Mouse (Mus musculus): Measurements from ENCODE around the gene Git2. TPM values are rescaled to one million over a fixed set of nuclear protein-coding genes. Genes with fewer than 3 reads are reported as not detected.
A peak's percentile ranks its signal among the peaks of the same experiment; 100 is the strongest.

Gene Git2
- total and polyA plus RNA-seq, 2 experiments from 2014 or later, result 33.8 to 41.8 TPM

DNA sequence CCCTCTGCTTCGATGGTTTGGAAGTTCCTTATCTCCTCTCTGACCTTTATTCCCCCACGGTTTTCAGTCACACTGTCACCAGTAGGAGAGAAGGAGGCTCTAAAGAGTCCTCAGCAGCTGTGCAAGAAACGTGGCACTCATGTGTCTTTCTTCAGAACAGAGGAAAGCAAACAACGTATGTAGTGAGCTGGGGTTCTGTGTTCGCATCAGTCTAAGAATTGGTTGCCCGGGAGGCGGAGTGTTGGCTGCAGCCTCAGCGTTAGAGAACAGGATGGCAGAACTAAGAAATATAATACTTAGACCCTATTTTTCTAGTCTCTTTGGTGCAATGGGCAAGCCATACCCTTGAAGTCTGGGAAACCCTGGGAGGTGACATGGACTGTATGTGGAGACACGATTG is 7.7 kb upstream of the Git2 start:
- Histone ChIP-seq H3K9me3 (ENCODE audit: low read length) (no peaks in the 10 kb centered on the region), H3K4me2 (ENCODE audit: low read depth, low read length, poor library complexity, severe bottlenecking) (no peak overlapping the region), H3K9ac (replicated peaks; ENCODE audit: low read length, poor library complexity, severe bottlenecking) (no peak overlapping the region), H3K4me3 (ENCODE audit: low read depth, low read length) (no peak overlapping the region), H3K27me3 (ENCODE audit: insufficient read depth, low read length) (no peaks in the 10 kb centered on the region), H3K27ac (ENCODE audit: low read depth, low read length) (no peak overlapping the region), H3K36me3 (ENCODE audit: insufficient read depth, low read length) (peaks cover 22% of the 10 kb centered on the region), H3K4me1 (ENCODE audit: insufficient read depth, low read length) (no peaks in the 10 kb centered on the region; the same call in 1 of the 2 replicates)
- ATAC-seq (ENCODE audit: low FRiP score) (no peak), DNase-seq (ENCODE audit: low spot score) (no peak)
- 90% methylated on average over 9 of the region's 9 CpGs for WGBS
- no peak for TF ChIP-seq CTCF (IDR thresholded peaks at IDR 0.05)

DNA sequence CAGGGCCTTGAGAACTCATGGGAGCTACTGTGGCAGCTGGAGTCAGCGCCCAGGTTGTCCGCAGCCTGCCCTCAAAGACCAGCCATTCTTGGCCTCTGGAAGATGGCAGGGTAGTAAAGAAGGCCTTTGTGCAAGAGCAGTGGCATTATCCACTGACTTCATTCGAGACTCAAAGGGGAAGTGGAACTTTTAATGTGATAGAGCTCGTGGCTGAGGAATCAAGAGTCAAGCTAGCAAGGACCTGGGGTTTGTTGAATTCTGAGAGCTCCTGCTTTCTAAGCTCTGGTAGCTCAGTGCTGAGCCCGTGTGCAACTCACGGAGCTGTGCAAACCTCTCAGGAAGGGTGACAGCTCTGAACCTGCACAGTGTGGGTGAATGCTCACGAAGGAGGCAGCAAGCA is 5.6 kb upstream of the Git2 start:
- Histone ChIP-seq H3K4me3 (ENCODE audit: low read depth, low read length) (no peak overlapping the region), H3K27me3 (ENCODE audit: insufficient read depth, low read length) (no peaks in the 10 kb centered on the region), H3K9me3 (ENCODE audit: low read length) (no peaks in the 10 kb centered on the region), H3K4me2 (ENCODE audit: low read depth, low read length, poor library complexity, severe bottlenecking) (no peak overlapping the region), H3K4me1 (ENCODE audit: insufficient read depth, low read length) (peaks cover 12% of the 10 kb centered on the region; the same call in 1 of the 2 replicates), H3K36me3 (ENCODE audit: insufficient read depth, low read length) (peaks cover 2% of the 10 kb centered on the region; the same call in 1 of the 2 replicates), H3K27ac (ENCODE audit: low read depth, low read length) (no peak overlapping the region), H3K9ac (replicated peaks; ENCODE audit: low read length, poor library complexity, severe bottlenecking) (no peak overlapping the region)
- no peak for TF ChIP-seq CTCF (IDR thresholded peaks at IDR 0.05)
- ATAC-seq (ENCODE audit: low FRiP score) (no peak), DNase-seq (ENCODE audit: low spot score) (no peak)
- WGBS, result 82% methylated on average over 7 of the region's 7 CpGs

GRCm38 (mm10) chr5:114779956-114780489 is 4.7 kb upstream of the Git2 start:
- Histone ChIP-seq H3K27ac (ENCODE audit: low read depth, low read length) (no peak overlapping the region), H3K4me3 (ENCODE audit: low read depth, low read length) (no peak overlapping the region), H3K9me3 (ENCODE audit: low read length) (no peaks in the 10 kb centered on the region), H3K9ac (replicated peaks; ENCODE audit: low read length, poor library complexity, severe bottlenecking) (no peak overlapping the region), H3K36me3 (ENCODE audit: insufficient read depth, low read length) (no peaks in the 10 kb centered on the region), H3K27me3 (ENCODE audit: insufficient read depth, low read length) (no peaks in the 10 kb centered on the region), H3K4me1 (ENCODE audit: insufficient read depth, low read length) (peaks cover 12% of the 10 kb centered on the region; the same call in 1 of the 2 replicates), H3K4me2 (ENCODE audit: low read depth, low read length, poor library complexity, severe bottlenecking) (no peak overlapping the region)
- no peak for TF ChIP-seq CTCF (IDR thresholded peaks at IDR 0.05)
- ATAC-seq (ENCODE audit: low FRiP score), result no peak
- WGBS, result 76% methylated on average over 7 of the region's 7 CpGs
- DNase-seq (ENCODE audit: low spot score), result no peak

DNA sequence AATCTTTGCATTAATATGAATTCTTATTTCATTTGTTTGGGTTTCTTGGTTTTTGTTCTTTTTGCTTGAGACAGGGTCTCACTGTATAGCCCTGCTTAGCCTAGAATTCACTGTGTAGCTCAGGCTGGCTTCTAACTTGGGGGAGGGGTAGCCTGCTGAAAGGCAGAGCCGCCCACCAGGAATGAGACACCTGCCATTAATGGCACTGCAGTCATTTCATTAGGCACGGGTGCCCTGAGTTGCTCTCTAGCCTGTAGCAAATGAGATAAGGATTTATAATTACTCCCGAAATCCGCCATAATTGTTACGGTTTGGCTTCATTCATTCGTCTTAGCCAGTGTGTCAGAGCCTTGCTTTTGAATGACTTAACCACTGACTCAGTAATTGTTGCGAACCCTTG is 857 bp upstream of the Git2 start:
- H3K36me3 ChIP-seq (ENCODE audit: insufficient read depth, low read length), result no peaks in the 10 kb centered on the region
- no peaks in the 10 kb centered on the region for H3K27me3 ChIP-seq (ENCODE audit: insufficient read depth, low read length)
- peak overlapping the region; percentile 99 for H3K4me3 ChIP-seq (ENCODE audit: low read depth, low read length)
- 49% methylated on average over 7 of the region's 7 CpGs for WGBS
- DNase-seq (ENCODE audit: low spot score), result no peak
- peak overlapping the region; percentile 84 for H3K4me2 ChIP-seq (ENCODE audit: low read depth, low read length, poor library complexity, severe bottlenecking)
- no peak for ATAC-seq (ENCODE audit: low FRiP score)
- H3K9me3 ChIP-seq (ENCODE audit: low read length), result no peaks in the 10 kb centered on the region
- peak overlapping the region; percentile 99; the same call in 1 of the 2 replicates for H3K9ac ChIP-seq (replicated peaks; ENCODE audit: low read length, poor library complexity, severe bottlenecking)
- H3K27ac ChIP-seq (ENCODE audit: low read depth, low read length), result no peak overlapping the region
- H3K4me1 ChIP-seq (ENCODE audit: insufficient read depth, low read length), result peaks cover 16% of the 10 kb centered on the region
- no peak for TF ChIP-seq CTCF (IDR thresholded peaks at IDR 0.05)

DNA sequence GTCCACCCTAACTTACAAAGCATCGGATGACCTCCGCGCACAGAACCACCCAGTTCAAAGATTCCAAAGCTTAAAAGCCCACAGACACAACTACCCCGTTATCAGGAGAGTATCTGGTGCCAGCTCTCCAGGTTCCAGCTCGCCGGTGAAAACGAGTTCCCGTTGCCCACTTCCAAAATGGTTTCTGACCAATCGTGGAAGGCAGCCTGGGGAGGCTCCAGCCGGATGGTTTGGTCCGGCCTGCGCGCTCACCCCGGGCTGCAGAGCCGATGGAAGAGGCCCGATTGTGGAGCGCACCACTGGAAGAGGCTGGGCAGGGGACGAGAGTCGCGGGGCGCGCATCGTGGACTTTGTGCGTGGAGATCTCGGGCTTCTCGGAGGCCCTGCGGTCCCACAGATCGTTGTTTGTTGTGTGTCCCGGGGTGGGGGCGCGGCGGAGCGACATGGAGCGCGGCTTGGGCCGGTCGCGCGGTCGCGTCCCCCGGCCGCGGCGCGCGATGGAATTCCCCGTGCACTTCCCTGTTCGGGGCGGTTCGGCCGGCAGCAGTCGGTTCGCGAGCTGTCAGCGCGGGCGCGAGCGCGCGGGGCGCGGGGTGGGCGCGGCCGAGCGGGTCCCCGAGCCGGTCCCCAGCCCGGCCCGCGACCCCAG is 790 bp downstream of the Git2 start, which contains the start of gene Ankrd13a:
TSS of gene Ankrd13a (plus strand) at position 275 of the 649 bp plus-strand sequence.
- Histone ChIP-seq H3K27me3 (ENCODE audit: insufficient read depth, low read length) (no peaks in the 10 kb centered on the region), H3K9ac (replicated peaks; ENCODE audit: low read length, poor library complexity, severe bottlenecking) (peak within 1 kb of the TSS; percentile 99), H3K4me1 (ENCODE audit: insufficient read depth, low read length) (peaks cover 16% of the 10 kb centered on the region), H3K4me2 (ENCODE audit: low read depth, low read length, poor library complexity, severe bottlenecking) (peak within 1 kb of the TSS; percentile 84), H3K9me3 (ENCODE audit: low read length) (no peaks in the 10 kb centered on the region), H3K4me3 (ENCODE audit: low read depth, low read length) (peak within 1 kb of the TSS; percentile 99), H3K27ac (ENCODE audit: low read depth, low read length) (peak within 1 kb of the TSS; percentile 88), H3K36me3 (ENCODE audit: insufficient read depth, low read length) (no peaks in the 10 kb centered on the region)
- peak; percentile 97 for DNase-seq (ENCODE audit: low spot score)
- under 1% methylated on average over 44 of the region's 73 CpGs for WGBS
- ATAC-seq (ENCODE audit: low FRiP score), result peak; percentile 90
- TF ChIP-seq CTCF (IDR thresholded peaks at IDR 0.05), result no peak

- H3K4me3 ChIP-seq (ENCODE audit: low read depth, low read length), result peak overlapping the region; percentile 99
- H3K9ac ChIP-seq (replicated peaks; ENCODE audit: low read length, poor library complexity, severe bottlenecking), result peak overlapping the region; percentile 99
- H3K9me3 ChIP-seq (ENCODE audit: low read length), result no peaks in the 10 kb centered on the region
- no peak for TF ChIP-seq CTCF (IDR thresholded peaks at IDR 0.05)
- peaks cover 16% of the 10 kb centered on the region for H3K4me1 ChIP-seq (ENCODE audit: insufficient read depth, low read length)
- H3K4me2 ChIP-seq (ENCODE audit: low read depth, low read length, poor library complexity, severe bottlenecking), result peak overlapping the region; percentile 84
- no peaks in the 10 kb centered on the region for H3K27me3 ChIP-seq (ENCODE audit: insufficient read depth, low read length)
- no peaks in the 10 kb centered on the region for H3K36me3 ChIP-seq (ENCODE audit: insufficient read depth, low read length)
- 1% methylated on average over 11 of the region's 11 CpGs for WGBS
- peak overlapping the region; percentile 88 for H3K27ac ChIP-seq (ENCODE audit: low read depth, low read length)
- no peak for ATAC-seq (ENCODE audit: low FRiP score)
- no peak for DNase-seq (ENCODE audit: low spot score)
Measured at GRCm38 (mm10) chr5:114773780-114774179, 1.5 kb downstream of the Git2 start.

Data from midbrain, postnatal 0 days (tissue).